Mouse (Mus musculus): ENCODE data around the gene Crlf1. TPM values are rescaled to one million over a fixed set of nuclear protein-coding genes. Genes with fewer than 3 reads are reported as not detected.

The Crlf1 gene
- total RNA-seq, 2 experiments from 2014 or later, result 2.5 to 3.7 TPM

GRCm38 (mm10) chr8:70540013-70540506, 47.1 kb downstream of the Crlf1 start:
- ATAC-seq (replicated peaks; ENCODE audit: low FRiP score, poor library complexity, severe bottlenecking), result no peak

GRCm38 (mm10) chr8:70540507-70541071, 47.6 kb downstream of the Crlf1 start:
- no peak for ATAC-seq (replicated peaks; ENCODE audit: low FRiP score, poor library complexity, severe bottlenecking)

GRCm38 (mm10) chr8:70541081-70541480, 48.1 kb downstream of the Crlf1 start:
- no peak for ATAC-seq (replicated peaks; ENCODE audit: low FRiP score, poor library complexity, severe bottlenecking)

GRCm38 (mm10) chr8:70544200-70544687, 51.3 kb downstream of the Crlf1 start:
- no peak for ATAC-seq (replicated peaks; ENCODE audit: low FRiP score, poor library complexity, severe bottlenecking)

- no peak for ATAC-seq (replicated peaks; ENCODE audit: low FRiP score, poor library complexity, severe bottlenecking)
These were observed 53.5 kb downstream of the Crlf1 start for GRCm38 (mm10) chr8:70546412-70546811.

GRCm38 (mm10) chr8:70547762-70548161, 54.8 kb downstream of the Crlf1 start:
- ATAC-seq (replicated peaks; ENCODE audit: low FRiP score, poor library complexity, severe bottlenecking), result no peak

- no peak for ATAC-seq (replicated peaks; ENCODE audit: low FRiP score, poor library complexity, severe bottlenecking)
These were observed 56.6 kb downstream of the Crlf1 start for GRCm38 (mm10) chr8:70549412-70550184.

- no peak for ATAC-seq (replicated peaks; ENCODE audit: low FRiP score, poor library complexity, severe bottlenecking)
These were observed 58.7 kb downstream of the Crlf1 start for GRCm38 (mm10) chr8:70551558-70552161.

GRCm38 (mm10) chr8:70552836-70553235, 59.9 kb downstream of the Crlf1 start:
- no peak for ATAC-seq (replicated peaks; ENCODE audit: low FRiP score, poor library complexity, severe bottlenecking)

Other genes starting within 250 kb of the Crlf1 start
- gene Homer3, start 210.3 kb upstream of the Crlf1 start, total RNA-seq (2015; ENCODE audit: low replicate concordance), result 0.63 and 1.3 TPM in 2 replicates
- gene Homer3, start 210.3 kb upstream of the Crlf1 start, total RNA-seq (2017; ENCODE audit: low replicate concordance), result 0.68 and 2.5 TPM in 2 replicates
- 15.0 TPM in 2 replicates for gene Ddx49, start 190.7 kb upstream of the Crlf1 start, total RNA-seq (2015; ENCODE audit: low replicate concordance)
- 23.3 and 40.0 TPM in 2 replicates for gene Ddx49, start 190.7 kb upstream of the Crlf1 start, total RNA-seq (2017; ENCODE audit: low replicate concordance)
- 52.7 and 89.2 TPM in 2 replicates for gene Cope, start 190.6 kb upstream of the Crlf1 start, total RNA-seq (2015; ENCODE audit: low replicate concordance)
- 36.9 and 53.7 TPM in 2 replicates for gene Cope, start 190.6 kb upstream of the Crlf1 start, total RNA-seq (2017; ENCODE audit: low replicate concordance)
- gene Cers1, start 177.4 kb upstream of the Crlf1 start, total RNA-seq (2015; ENCODE audit: low replicate concordance), result not detected in 2 replicates
- 0.43 TPM in 1 of 2 replicates, not detected in the other for gene Cers1, start 177.4 kb upstream of the Crlf1 start, total RNA-seq (2017; ENCODE audit: low replicate concordance)
- not detected in 2 replicates for gene Gdf1, start 163.3 kb upstream of the Crlf1 start, total RNA-seq (2015; ENCODE audit: low replicate concordance)
- not detected in 2 replicates for gene Gdf1, start 163.3 kb upstream of the Crlf1 start, total RNA-seq (2017; ENCODE audit: low replicate concordance)
- gene Upf1, start 139.9 kb upstream of the Crlf1 start, total RNA-seq (2015; ENCODE audit: low replicate concordance), result 7.1 and 9.2 TPM in 2 replicates
- 20.9 and 21.5 TPM in 2 replicates for gene Upf1, start 139.9 kb upstream of the Crlf1 start, total RNA-seq (2017; ENCODE audit: low replicate concordance)
- not detected in 2 replicates for gene Comp, start 119.6 kb upstream of the Crlf1 start, total RNA-seq (2015; ENCODE audit: low replicate concordance)
- 0.43 TPM in 1 of 2 replicates, not detected in the other for gene Comp, start 119.6 kb upstream of the Crlf1 start, total RNA-seq (2017; ENCODE audit: low replicate concordance)
- gene Crtc1, start 53.6 kb upstream of the Crlf1 start, total RNA-seq (2015; ENCODE audit: low replicate concordance), result 4.2 and 4.4 TPM in 2 replicates
- gene Crtc1, start 53.6 kb upstream of the Crlf1 start, total RNA-seq (2017; ENCODE audit: low replicate concordance), result 1.7 and 2.0 TPM in 2 replicates
- 0.38 and 1.7 TPM in 2 replicates for gene Klhl26, start 16.2 kb upstream of the Crlf1 start, total RNA-seq (2015; ENCODE audit: low replicate concordance)
- gene Klhl26, start 16.2 kb upstream of the Crlf1 start, total RNA-seq (2017; ENCODE audit: low replicate concordance), result 1.8 and 2.8 TPM in 2 replicates
- gene Tmem59l, start 5.8 kb upstream of the Crlf1 start, total RNA-seq (2015; ENCODE audit: low replicate concordance), result not detected in 2 replicates
- not detected in 2 replicates for gene Tmem59l, start 5.8 kb upstream of the Crlf1 start, total RNA-seq (2017; ENCODE audit: low replicate concordance)
- gene Rex1bd, start 13.6 kb downstream of the Crlf1 start, total RNA-seq (2015; ENCODE audit: low replicate concordance), result 2.9 and 14.0 TPM in 2 replicates
- gene Rex1bd, start 13.6 kb downstream of the Crlf1 start, total RNA-seq (2017; ENCODE audit: low replicate concordance), result 5.2 and 9.5 TPM in 2 replicates
- 653 and 914 TPM in 2 replicates for gene Uba52, start 17.6 kb downstream of the Crlf1 start, total RNA-seq (2015; ENCODE audit: low replicate concordance)
- 249 and 1,009 TPM in 2 replicates for gene Uba52, start 17.6 kb downstream of the Crlf1 start, total RNA-seq (2017; ENCODE audit: low replicate concordance)
- gene Fkbp8, start 34.6 kb downstream of the Crlf1 start, total RNA-seq (2015; ENCODE audit: low replicate concordance), result 27.1 and 47.4 TPM in 2 replicates
- gene Fkbp8, start 34.6 kb downstream of the Crlf1 start, total RNA-seq (2017; ENCODE audit: low replicate concordance), result 53.5 and 56.9 TPM in 2 replicates
- 21.7 and 45.3 TPM in 2 replicates for gene Kxd1, start 34.8 kb downstream of the Crlf1 start, total RNA-seq (2015; ENCODE audit: low replicate concordance)
- 10.9 and 18.1 TPM in 2 replicates for gene Kxd1, start 34.8 kb downstream of the Crlf1 start, total RNA-seq (2017; ENCODE audit: low replicate concordance)
- gene Ell, start 46.3 kb downstream of the Crlf1 start, total RNA-seq (2015; ENCODE audit: low replicate concordance), result 2.5 and 5.2 TPM in 2 replicates
- 4.0 and 4.7 TPM in 2 replicates for gene Ell, start 46.3 kb downstream of the Crlf1 start, total RNA-seq (2017; ENCODE audit: low replicate concordance)
- gene Isyna1, start 101.2 kb downstream of the Crlf1 start, total RNA-seq (2015; ENCODE audit: low replicate concordance), result 3.8 and 6.1 TPM in 2 replicates
- gene Isyna1, start 101.2 kb downstream of the Crlf1 start, total RNA-seq (2017; ENCODE audit: low replicate concordance), result 1.4 and 7.7 TPM in 2 replicates
- 6.3 and 10.9 TPM in 2 replicates for gene Ssbp4, start 115.7 kb downstream of the Crlf1 start, total RNA-seq (2015; ENCODE audit: low replicate concordance)
- 6.3 and 13.8 TPM in 2 replicates for gene Ssbp4, start 115.7 kb downstream of the Crlf1 start, total RNA-seq (2017; ENCODE audit: low replicate concordance)
- 5.4 and 9.0 TPM in 2 replicates for gene Lrrc25, start 123.0 kb downstream of the Crlf1 start, total RNA-seq (2015; ENCODE audit: low replicate concordance)
- 0.98 and 2.3 TPM in 2 replicates for gene Lrrc25, start 123.0 kb downstream of the Crlf1 start, total RNA-seq (2017; ENCODE audit: low replicate concordance)
- not detected in 2 replicates for gene Gdf15, start 139.3 kb downstream of the Crlf1 start, total RNA-seq (2015; ENCODE audit: low replicate concordance)
- gene Gdf15, start 139.3 kb downstream of the Crlf1 start, total RNA-seq (2017; ENCODE audit: low replicate concordance), result 0.60 TPM in 1 of 2 replicates, not detected in the other
- gene Pgpep1, start 167.2 kb downstream of the Crlf1 start, total RNA-seq (2015; ENCODE audit: low replicate concordance), result 1.2 and 5.9 TPM in 2 replicates
- gene Pgpep1, start 167.2 kb downstream of the Crlf1 start, total RNA-seq (2017; ENCODE audit: low replicate concordance), result 0.28 and 1.4 TPM in 2 replicates
- gene Lsm4, start 180.1 kb downstream of the Crlf1 start, total RNA-seq (2015; ENCODE audit: low replicate concordance), result 41.1 and 51.6 TPM in 2 replicates
- gene Lsm4, start 180.1 kb downstream of the Crlf1 start, total RNA-seq (2017; ENCODE audit: low replicate concordance), result 20.9 and 26.2 TPM in 2 replicates
- 29.2 and 53.9 TPM in 2 replicates for gene Jund, start 205.8 kb downstream of the Crlf1 start, total RNA-seq (2015; ENCODE audit: low replicate concordance)
- 52.2 and 61.9 TPM in 2 replicates for gene Jund, start 205.8 kb downstream of the Crlf1 start, total RNA-seq (2017; ENCODE audit: low replicate concordance)
- not detected in 2 replicates for gene Iqcn, start 210.3 kb downstream of the Crlf1 start, total RNA-seq (2015; ENCODE audit: low replicate concordance)
- gene Iqcn, start 210.3 kb downstream of the Crlf1 start, total RNA-seq (2017; ENCODE audit: low replicate concordance), result not detected in 2 replicates
- not detected in 2 replicates for gene Gm3336, start 225.4 kb downstream of the Crlf1 start, total RNA-seq (2015; ENCODE audit: low replicate concordance)
- not detected in 2 replicates for gene Gm3336, start 225.4 kb downstream of the Crlf1 start, total RNA-seq (2017; ENCODE audit: low replicate concordance)
- gene Pde4c, start 230.6 kb downstream of the Crlf1 start, total RNA-seq (2015; ENCODE audit: low replicate concordance), result not detected in 2 replicates
- gene Pde4c, start 230.6 kb downstream of the Crlf1 start, total RNA-seq (2017; ENCODE audit: low replicate concordance), result not detected in 2 replicates